Mouse (Mus musculus): Measurements from ENCODE around the gene Gm20738.
"Not testable (repeated sequence)": the region's sequence is repeated elsewhere in the genome, so short reads cannot be mapped to it uniquely, and the experiment has no call there.

Gm20738 gene

DNA sequence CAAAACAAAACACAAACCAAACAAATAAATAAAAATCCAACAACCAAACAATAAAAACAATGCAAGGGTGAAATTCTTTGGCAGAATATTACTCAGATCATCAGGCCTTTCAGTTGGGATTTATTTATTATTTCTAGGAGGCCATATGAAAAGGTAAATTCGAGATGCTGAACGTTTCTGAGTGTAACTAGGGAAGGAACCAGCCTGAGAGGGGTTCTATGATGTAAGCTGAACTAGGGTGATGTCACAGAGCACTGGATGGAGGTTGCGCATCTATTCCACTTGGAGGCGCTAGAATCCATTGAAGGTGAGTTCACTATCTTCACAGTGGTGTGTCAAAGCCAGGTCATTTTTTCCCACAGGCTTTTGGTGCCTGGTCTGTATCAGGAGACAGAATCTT is at the start of gene Gm20738:
Gm20738 (plus strand) TSS at position 301 of the 400 bp plus-strand sequence.
- not testable (repeated sequence) for TF ChIP-seq GATA4 (IDR thresholded peaks at IDR 0.05; ENCODE audit: insufficient replicate concordance, low read length)

Measured in liver, adult (tissue).